ENCODE assay signal across 8 mouse cellular contexts in the genomic region with DNA sequence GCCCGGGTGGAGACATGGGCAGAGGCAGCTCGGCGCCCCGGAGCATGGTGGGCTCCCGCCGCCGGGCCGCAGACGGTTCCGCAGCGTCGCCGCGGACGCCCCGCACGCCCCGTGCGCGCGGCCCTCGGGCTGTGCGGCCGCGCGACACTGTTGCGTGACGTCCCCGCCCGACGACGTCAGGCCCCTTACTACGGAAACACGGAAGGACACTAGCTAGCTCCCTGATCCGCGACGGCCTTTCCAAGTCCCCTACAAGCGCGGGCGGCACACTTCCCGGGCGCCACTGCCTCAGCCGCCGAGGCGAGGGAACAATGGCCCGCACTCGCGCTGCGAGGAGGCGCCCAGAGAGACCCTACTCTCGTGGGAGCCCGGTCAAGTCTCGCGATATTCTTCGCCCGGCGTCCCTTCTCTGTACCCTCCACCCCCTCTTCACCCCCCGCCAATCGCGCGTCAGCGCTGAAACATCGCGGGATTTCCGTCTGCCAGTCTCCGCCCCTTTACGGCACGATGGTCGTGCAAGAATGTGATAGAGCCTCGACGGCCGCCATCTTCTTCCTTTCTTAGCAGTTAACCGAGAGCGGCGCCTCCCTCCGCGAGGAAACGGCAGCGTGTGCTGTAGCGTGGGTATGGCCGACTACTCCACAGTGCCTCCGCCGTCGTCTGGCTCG. TPM values are rescaled to one million over a fixed set of nuclear protein-coding genes. Genes with fewer than 3 reads are reported as not detected.
DNase-seq lines count a peak whose midpoint lies in the region; ATAC-seq and TF ChIP-seq lines count a peak whose summit lies in the region.

Gene Dnajb4, minus strand, starts transcription at position 336 of the 668 bp plus-strand sequence.
Gene Fubp1, plus strand, starts transcription at position 456 of the 668 bp plus-strand sequence.

- DNase-seq in ES-CJ7 (ENCODE audit: low read depth, low spot score): peak; percentile 98
- peak; percentile 99 for DNase-seq in cerebellum, adult 11 months
- peak; percentile 99 for DNase-seq in heart, postnatal 25 days (ENCODE audit: low spot score)
- peak; percentile 99 for DNase-seq in layer of hippocampus, adult 18-20 months (ENCODE audit: low spot score in 2 of 2)
- peak; percentile 100 for DNase-seq in lung, adult 2 months
- DNase-seq in thymus, adult 18-20 months: peak; percentile 100

- no peaks in the 10 kb centered on the region for H3K9me3 ChIP-seq in forebrain, embryonic 15.5 days

- peaks cover 38% of the 10 kb centered on the region for H3K4me1 ChIP-seq in forebrain, embryonic 15.5 days
- H3K4me1 ChIP-seq in lung, adult 2 months (ENCODE audit: control insufficient read depth, insufficient read depth, low read length): peaks cover 14% of the 10 kb centered on the region

- 0 out of 2 replicates have a peak, but pooled peaks cover 3% of the 10 kb centered on the region for H3K36me3 ChIP-seq in forebrain, embryonic 15.5 days

- H3K4me3 ChIP-seq in forebrain, embryonic 15.5 days: peak within 1 kb of the TSS; percentile 80
- H3K4me3 ChIP-seq in lung, adult 2 months (replicated peaks; ENCODE audit: extremely low read depth, low read depth, low read length): peak within 1 kb of the TSS; percentile 85

- no peaks in the 10 kb centered on the region for H3K27me3 ChIP-seq in forebrain, embryonic 15.5 days

- intact Hi-C loops in heart, postnatal 25 days (cut with DNase I): loop anchor here (1.0 to 2.0 kb wide), 2 partner anchors 17 to 99 kb away; no protein-coding TSS in a partner anchor

- peak; percentile 98 for ATAC-seq in forebrain, embryonic 15.5 days (replicated peaks)
- peak; percentile 91 for ATAC-seq in neutrophil, adult 5-6 weeks (ENCODE audit: extremely low read depth, insufficient number of reproducible peaks, low FRiP score, poor library complexity, severe bottlenecking)

- peak within 1 kb of the TSS; percentile 89 for H3K4me2 ChIP-seq in forebrain, embryonic 15.5 days (replicated peaks)

- WGBS in forebrain, embryonic 15.5 days: under 1% methylated on average over 84 of the region's 85 CpGs
- WGBS in lung, adult 2 months: 1% methylated on average over 85 of the region's 85 CpGs

- peak; percentile 94 for TF ChIP-seq POLR2A in lung, adult 2 months (IDR thresholded peaks at IDR 0.05; ENCODE audit: borderline replicate concordance, extremely low read depth, low read depth, low read length)

- TF ChIP-seq CTCF in lung, adult 2 months (IDR thresholded peaks at IDR 0.05; ENCODE audit: insufficient read depth, low read length): no peak

- H3K27ac ChIP-seq in forebrain, embryonic 15.5 days (replicated peaks): peak within 1 kb of the TSS; percentile 100

- peak within 1 kb of the TSS; percentile 100 for H3K9ac ChIP-seq in forebrain, embryonic 15.5 days (replicated peaks)

RNA-seq across cellular contexts. Expression of gene Dnajb4, which starts in this region (rescaled TPM):
- polyA plus RNA-seq in forebrain, embryonic 15.5 days (2015; fragmentation: Nextera tagmentation; extraction: Ambion mirVana): 29.8 and 35.4 TPM in 2 replicates
- 100 to 1,000 TPM in 1 of 2 experiments, 10 to 100 TPM in 1; 87.8 to 113 TPM for total RNA-seq in heart, postnatal 25 days (2021)
- 10 to 100 TPM; 68.7 to 75.7 TPM for total RNA-seq in layer of hippocampus, adult 18-20 months (2021)
- polyA plus RNA-seq in lung, adult 2 months (2012; rRNA removed): 3.8 and 8.3 TPM in 2 replicates
- total RNA-seq in neutrophil, adult 5-6 weeks (2017): 36.0 and 44.2 TPM in 2 replicates

RNA-seq across cellular contexts. Expression of gene Fubp1, which starts in this region (rescaled TPM):
- polyA plus RNA-seq in forebrain, embryonic 15.5 days (2015; fragmentation: Nextera tagmentation; extraction: Ambion mirVana): 302 and 309 TPM in 2 replicates
- 10 to 100 TPM; 54.6 to 58.4 TPM for total RNA-seq in heart, postnatal 25 days (2021)
- 100 to 1,000 TPM; 111 to 115 TPM for total RNA-seq in layer of hippocampus, adult 18-20 months (2021)
- 59.9 and 66.2 TPM in 2 replicates for polyA plus RNA-seq in lung, adult 2 months (2012; rRNA removed)
- 192 and 208 TPM in 2 replicates for total RNA-seq in neutrophil, adult 5-6 weeks (2017)

Comparison
In these comparisons a context has a peak if more than half of its experiments do, and no peak if none do; other contexts are left out.
1. Peak in every context shown above with its lines: DNase-seq, ATAC-seq, H3K4me3 ChIP-seq and H3K27ac ChIP-seq.